Mouse (Mus musculus) activated CD4-positive, CD25-positive, alpha-beta regulatory T cell, adult 4 months (primary cell): Measurements from ENCODE around the gene Olfr514. TPM values are rescaled to one million over a fixed set of nuclear protein-coding genes. Genes with fewer than 3 reads are reported as not detected.

Experiments
- ATAC-seq: one replicate; pipeline ENCODE4 v1.8.0; 2017
- polyA plus RNA-seq, 2 experiments: library from polyadenylated mRNA; unstranded; fragments of 100-300 nt; shearing (Covaris generic); gene quantifications; one replicate each; pipeline ENCODE4 v1.2.1; 2017

Gene Olfr514
- polyA plus RNA-seq = not detected

DNA sequence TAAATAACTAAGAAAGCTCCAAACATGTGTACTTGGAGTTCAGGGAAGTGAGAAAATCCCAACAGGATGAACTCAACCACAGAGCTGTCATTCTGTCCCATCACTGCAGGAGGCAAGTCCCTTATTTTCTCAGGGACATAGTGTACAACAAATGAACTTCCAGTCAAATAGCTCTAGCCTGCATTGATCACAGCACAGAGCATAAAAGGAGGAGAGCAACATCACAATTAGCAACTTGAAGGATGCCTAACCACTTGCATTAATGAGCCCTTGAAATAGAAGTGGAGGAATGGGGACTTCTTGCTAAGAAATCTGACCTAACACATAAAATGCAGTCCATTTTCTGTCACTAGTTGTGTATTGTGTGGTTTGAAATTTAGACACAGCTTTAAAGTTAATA, at the start of gene Olfr514:
Gene Olfr514, minus strand, starts transcription at position 101 of the 400 bp plus-strand sequence.
- ATAC-seq = no peak

DNA sequence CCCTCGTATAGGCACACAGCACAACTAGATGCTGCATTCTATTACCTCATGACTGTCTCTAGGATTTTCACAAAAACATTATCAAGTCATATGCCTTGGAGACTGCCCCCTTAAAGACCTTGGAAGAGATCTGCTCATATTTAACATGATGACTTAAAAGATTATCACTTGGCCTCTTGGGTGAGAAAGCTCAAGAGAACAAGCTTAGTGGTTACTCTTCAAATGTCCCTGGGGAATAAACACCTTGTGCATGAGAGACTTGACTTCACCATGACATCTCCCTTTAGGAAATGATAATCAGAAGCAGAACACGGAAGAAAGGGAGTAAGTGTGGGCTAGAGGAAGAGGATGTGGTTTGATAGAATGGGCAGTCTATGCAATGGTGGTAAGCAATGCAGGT, 46.5 kb upstream of the Olfr514 start, which contains the start of gene Olfr517:
Gene Olfr517, minus strand, starts transcription at position 101 of the 400 bp plus-strand sequence.
- ATAC-seq = no peak

DNA sequence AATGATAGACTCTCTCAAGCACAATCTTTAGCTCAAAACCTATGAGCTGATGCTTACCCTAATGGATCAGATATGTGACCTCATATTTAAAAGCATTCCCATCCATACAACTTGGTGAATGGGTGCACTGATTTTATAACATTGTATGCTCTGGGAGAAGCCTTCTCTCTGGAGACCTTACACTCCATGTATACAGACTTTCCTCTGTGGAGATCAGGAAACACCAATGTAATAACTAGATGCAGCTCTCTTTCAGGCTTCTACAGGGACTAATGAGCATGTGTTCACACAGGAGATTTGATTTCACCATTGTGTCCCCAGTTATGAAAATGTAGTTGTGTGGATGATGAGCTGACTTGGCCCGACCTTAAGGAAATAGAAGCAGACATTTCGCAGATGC, 24.6 kb upstream of the Olfr514 start, which contains the start of gene Olfr516:
Gene Olfr516, minus strand, starts transcription at position 101 of the 400 bp plus-strand sequence.
- ATAC-seq = no peak

DNA sequence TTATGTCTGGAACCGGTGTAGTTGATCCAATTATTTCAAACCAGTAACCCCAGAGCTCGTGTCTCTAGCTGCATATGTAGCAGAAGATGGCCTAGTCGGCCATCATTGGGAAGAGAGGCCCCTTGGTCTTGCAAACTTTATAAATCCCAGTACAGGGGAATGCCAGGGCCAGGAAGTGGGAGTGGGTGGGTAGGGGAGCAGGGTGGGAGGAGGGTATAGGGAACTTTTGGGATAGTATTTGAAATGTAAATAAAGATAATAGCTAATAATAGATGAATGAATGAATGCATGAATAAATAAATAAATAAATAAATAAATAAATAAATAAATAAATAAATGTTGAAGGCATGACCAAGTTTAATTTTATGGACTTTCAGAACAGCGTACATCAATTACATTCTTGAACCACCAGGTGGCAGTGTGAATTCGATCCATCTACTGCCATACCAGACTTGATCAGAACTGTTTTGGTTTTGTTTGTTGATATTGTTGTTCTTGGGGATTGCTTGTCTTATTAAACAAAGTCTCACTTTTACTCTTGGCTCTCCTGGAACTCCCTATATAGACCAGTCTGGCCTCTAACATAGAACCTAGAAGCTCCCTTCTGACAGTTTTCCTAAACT, 11.1 kb downstream of the Olfr514 start:
- ATAC-seq = peak; percentile 68

DNA sequence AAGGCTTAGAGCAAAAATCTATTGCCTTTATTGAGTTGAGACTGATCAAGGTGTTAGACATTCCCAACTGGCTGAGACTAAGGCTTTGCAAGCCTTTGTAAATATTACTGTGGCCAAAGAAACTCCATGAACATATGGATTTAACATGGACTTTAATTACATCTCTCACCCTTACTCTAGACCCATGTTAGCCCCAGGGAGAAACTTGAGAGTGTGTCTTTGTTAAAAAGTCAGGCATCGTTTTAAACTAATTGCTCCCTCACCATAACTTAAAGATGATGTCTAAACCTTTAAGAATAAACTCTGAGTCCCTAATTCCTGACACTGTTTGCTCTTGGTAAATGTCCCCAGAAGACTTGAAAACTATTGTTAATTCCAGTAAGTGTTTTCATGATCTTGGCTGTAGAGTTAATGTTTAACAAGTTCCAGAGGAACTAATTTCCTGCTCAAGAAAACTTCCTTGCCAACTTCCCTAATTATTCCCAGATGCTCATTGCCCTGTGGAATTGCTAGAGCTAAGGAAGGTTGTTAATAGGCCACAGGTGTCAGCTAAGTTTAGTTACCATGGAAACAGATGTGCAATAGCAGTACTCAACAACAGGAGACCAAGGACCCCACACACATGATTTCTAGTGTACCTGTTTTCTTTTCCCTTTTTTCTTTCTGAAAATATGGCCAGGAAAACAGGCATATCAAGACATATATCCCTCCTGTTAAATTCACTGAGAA, 28.4 kb downstream of the Olfr514 start:
- no peak for ATAC-seq

Other genes with a start within 250 kb of the Olfr514 start
- not detected for gene Olfr506, start 215.2 kb downstream of the Olfr514 start, polyA plus RNA-seq
- gene Olfr507, start 204.2 kb downstream of the Olfr514 start, polyA plus RNA-seq = not detected
- not detected for gene Olfr508, start 196.0 kb downstream of the Olfr514 start, polyA plus RNA-seq
- not detected for gene Olfr509, start 174.1 kb downstream of the Olfr514 start, polyA plus RNA-seq
- gene Olfr510, start 159.6 kb downstream of the Olfr514 start, polyA plus RNA-seq = not detected
- gene Olfr512, start 112.7 kb downstream of the Olfr514 start, polyA plus RNA-seq = not detected
- gene Olfr513, start 75.0 kb downstream of the Olfr514 start, polyA plus RNA-seq = not detected
- not detected for gene Olfr516, start 24.5 kb upstream of the Olfr514 start, polyA plus RNA-seq
- not detected for gene Olfr517, start 46.4 kb upstream of the Olfr514 start, polyA plus RNA-seq
- gene Olfr518, start 59.0 kb upstream of the Olfr514 start, polyA plus RNA-seq = not detected
- not detected for gene Olfr519, start 68.4 kb upstream of the Olfr514 start, polyA plus RNA-seq
- under 1 TPM; 0.07 to 0.19 TPM for gene Nlrp10, start 104.2 kb upstream of the Olfr514 start, polyA plus RNA-seq
- gene Eif3f, start 108.4 kb upstream of the Olfr514 start, polyA plus RNA-seq = 10 to 100 TPM; 34.6 to 48.4 TPM
- under 1 TPM; 0.24 to 0.29 TPM for gene Tub, start 124.3 kb upstream of the Olfr514 start, polyA plus RNA-seq